Mouse (Mus musculus) kidney, adult 2 months (tissue): ENCODE measurements around the gene Stxbp1.

Experiments
- CTCF ChIP-seq: fragments of 200-500 bp; conservative IDR thresholded peaks from 2 replicates; pipeline ENCODE4 v1.5.1; 2011; ENCODE audit warnings: low read depth, mild to moderate bottlenecking, control low read depth, low read length, moderate library complexity, mixed read lengths; ENCODE audit not compliant: insufficient read depth, insufficient read length
- POLR2A ChIP-seq: fragments of 200-500 bp; IDR thresholded peaks from one replicate; pipeline ENCODE4 v1.6.1; 2011; ENCODE audit warnings: low read depth, low read length, control low read depth

DNA sequence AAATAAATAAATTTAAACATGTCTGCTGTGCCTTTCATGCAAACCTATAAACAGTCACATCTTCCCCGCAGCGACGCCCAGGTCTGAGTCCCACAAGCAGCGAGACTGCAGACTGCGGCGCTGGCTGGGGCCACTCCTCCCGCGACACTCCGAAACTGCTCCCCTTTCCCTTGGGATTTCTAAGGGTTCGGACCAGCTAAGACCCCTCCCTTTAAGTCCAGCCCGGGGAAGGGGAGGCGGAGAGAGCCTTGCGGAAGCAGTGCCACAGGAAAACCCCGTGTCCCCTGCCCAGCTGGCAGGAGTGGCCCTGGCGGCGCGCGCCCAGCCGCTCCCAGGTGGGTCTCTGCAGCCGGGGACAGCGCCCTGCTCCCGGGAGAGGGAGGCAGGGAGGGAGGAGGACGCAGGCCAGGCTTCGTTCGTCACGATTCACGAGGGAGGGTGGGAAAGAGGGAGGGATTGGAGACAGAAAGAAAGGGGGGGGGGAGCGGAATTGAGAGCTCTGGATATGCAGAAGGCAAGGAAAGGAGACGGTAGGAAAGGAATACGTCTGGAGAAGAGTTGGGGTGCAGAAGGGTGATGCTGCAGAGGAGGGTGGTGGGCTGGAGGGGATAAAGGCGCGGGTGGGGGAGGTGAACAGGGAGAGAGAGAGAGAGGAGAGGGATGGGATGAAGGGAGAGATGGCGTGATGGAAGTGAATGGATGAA is 792 bp downstream of the Stxbp1 start:
- no peak for TF ChIP-seq CTCF
- TF ChIP-seq POLR2A: no peak
